Mouse (Mus musculus) CD8-positive naive resting alpha-beta T cell, adult 2 months (primary cell): Measurements from ENCODE around the gene Rbm48.
"Not testable (repeated sequence)": the region's sequence is repeated elsewhere in the genome, so short reads cannot be mapped to it uniquely, and the experiment has no call there.

Experiments used
- DNase-seq, 2 experiments: peaks; one replicate each; pipeline ENCODE4 v3.0.0; 2022; ENCODE audit warnings: low read depth in 2 of 2, low spot score in 2 of 2

Rbm48 gene

DNA sequence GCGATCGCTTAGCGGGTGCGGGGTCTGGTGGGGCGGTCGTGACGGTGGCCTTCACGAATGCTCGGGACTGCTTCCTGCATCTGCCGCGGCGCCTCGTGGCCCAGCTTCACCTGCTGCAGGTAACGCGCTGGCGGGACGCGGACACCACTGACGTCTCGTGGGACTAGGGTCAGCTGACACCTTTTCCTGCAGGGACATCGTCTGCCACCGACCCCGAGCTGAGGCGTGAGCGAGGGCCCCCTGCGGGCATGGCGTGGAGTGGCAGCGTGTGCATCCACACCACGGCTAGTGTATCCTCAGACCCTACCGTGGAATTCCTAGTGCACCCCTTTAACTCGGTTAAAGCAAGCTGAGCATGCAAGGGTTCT is at the start of gene Rbm48:
TSS of gene Rbm48 (minus strand) at position 187 of the 368 bp plus-strand sequence.
- peak; percentile 67 to 73 for DNase-seq

DNA sequence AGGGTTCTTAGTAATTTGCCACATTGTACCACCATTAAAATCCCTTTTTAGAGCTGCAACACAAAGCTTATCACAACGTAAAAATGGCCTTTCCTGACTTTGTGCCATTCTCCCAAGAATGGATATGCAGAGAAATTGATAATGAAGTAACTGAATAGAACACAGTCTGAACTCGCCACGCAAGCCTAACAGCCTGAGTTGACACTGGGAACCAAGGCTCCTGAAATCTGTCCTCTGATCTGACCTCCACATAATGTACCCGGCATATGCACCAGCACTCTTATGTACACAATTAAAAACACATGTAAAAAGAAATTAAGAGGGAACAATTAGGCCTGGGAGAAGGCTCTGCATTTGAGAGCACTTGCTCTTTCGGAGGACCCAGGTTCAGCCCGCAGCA is 48.9 kb upstream of the Rbm48 start:
- DNase-seq = no peak

- DNase-seq = no peak
Measured at GRCm38 (mm10) chr5:3644621-3645020, 48.2 kb upstream of the Rbm48 start.

GRCm38 (mm10) chr5:3635286-3635685 is 38.9 kb upstream of the Rbm48 start:
- no peak for DNase-seq

- no peak for DNase-seq
Measured at GRCm38 (mm10) chr5:3633951-3634350, 37.6 kb upstream of the Rbm48 start.

DNA sequence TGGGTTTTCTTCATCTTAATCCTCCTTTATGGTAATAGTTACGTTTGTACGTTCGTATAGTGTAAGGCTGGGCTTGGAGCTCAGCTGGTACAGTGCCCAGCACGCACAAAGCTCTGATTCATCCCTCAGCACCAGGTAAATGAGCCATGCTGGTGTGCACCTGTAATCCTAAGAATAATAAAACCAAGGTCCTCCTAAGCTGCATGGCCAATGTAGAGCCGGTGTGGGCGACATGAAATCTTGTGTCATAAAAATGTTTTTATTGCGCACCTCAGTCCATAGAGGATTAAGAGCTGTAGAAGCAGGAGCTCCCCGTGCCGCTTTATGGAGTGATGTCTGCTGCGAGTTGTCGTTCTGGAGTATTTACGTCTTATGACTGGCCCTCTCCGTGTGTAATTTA is 36.9 kb upstream of the Rbm48 start:
- no peak for DNase-seq

DNA sequence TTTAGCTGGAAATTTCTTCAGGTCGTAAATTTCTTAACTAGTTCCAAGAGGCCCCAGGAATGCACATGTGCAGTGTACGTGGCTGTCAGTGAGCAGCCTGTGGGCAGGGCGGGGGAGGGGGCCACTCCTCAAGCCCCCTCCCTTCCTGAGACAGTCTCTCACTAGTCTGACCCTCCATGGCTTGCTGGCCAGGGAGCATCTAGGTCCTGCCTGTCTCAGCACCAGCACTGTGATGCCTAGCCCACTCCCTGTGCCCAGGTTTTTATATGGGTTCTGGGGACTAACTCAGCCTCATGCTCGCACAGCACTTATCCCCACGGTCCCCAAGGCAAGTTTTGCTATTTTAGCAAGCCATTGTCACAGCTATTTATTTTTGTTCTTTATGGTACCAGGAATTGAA is 35.9 kb upstream of the Rbm48 start:
- DNase-seq = no peak

GRCm38 (mm10) chr5:3631512-3632271 is 35.3 kb upstream of the Rbm48 start:
- no peak for DNase-seq

DNA sequence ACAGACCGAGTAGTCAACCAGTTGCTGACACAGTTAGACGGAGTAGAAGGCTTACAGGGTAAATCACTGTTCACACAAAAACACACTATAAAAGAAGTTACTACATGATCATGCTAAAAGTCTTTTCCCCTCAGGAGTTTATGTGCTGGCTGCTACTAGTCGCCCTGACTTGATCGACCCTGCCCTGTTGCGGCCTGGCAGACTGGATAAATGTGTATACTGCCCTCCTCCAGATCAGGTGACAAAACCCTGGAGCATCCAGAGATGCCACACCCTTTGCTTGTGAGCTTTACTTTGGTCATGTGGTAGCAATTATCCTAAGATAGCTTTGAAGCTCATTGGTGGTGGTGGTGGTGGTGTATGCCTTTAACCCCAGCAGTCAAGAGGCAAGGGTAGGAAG is 33.7 kb upstream of the Rbm48 start:
- DNase-seq = no peak

DNA sequence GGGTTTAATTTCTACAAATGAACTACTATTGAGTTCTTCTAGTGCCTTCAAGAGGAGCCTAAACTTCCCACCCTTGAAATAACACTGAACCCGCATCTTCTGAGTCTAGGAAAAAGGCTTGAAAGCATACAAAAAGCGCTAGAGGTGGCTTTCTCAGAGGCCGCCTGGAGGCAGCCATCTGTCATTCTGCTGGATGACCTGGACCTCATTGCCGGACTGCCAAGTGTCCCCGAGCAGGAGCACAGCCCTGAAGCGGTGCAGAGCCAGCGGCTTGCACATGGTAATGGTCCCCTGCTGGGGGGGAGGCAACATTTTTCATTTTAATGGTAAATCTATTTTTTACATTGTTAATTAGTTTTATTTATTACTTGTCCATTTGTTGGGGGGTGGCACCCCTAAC is 24.1 kb upstream of the Rbm48 start:
- DNase-seq = no peak

- DNase-seq = not testable (repeated sequence)
Measured at GRCm38 (mm10) chr5:3611835-3612234, 15.4 kb upstream of the Rbm48 start.

DNA sequence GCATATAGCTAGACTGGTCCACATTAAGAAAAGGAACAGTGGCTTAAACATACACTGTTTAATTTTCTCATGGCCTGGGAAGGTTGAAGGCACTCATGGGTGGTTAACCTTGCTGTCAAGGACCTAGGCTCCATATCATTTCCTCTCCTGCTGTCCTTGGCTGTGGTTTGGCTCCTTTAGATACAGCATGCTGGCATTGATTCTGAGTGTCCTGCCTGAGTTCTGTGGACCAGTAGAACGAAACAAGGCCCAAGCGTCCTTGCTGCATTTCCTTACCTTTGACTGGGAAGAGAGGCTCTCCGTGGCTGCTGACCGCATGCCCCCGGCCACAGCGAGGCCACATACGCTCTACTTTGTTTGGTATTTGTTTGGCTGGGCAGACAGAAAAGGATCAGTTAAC is 12.9 kb upstream of the Rbm48 start:
- DNase-seq = no peak

- DNase-seq = no peak
Measured at GRCm38 (mm10) chr5:3607114-3607513, 10.7 kb upstream of the Rbm48 start.

DNA sequence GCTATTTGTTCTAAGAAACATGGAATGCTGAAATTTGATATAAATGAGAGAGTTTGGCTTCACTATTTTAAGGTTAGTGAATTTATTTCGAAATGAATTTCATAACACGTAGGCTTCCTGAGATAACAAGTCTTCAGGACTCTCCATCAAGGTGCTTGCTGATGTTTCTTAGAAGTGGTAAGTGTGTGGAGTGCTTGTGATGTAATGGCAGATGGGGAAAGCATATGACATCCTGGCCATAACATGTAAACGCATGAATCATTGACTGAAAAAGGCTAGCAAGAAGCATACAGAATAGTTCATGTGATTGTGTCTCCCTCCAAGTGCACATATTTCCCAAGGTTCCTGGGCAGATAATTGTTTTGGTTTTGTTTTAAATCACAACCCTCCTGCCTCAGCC is 4.4 kb upstream of the Rbm48 start:
- DNase-seq = no peak

GRCm38 (mm10) chr5:3600298-3600697 is 3.9 kb upstream of the Rbm48 start:
- DNase-seq = no peak

- DNase-seq = no peak
Measured at GRCm38 (mm10) chr5:3598766-3599165, 2.4 kb upstream of the Rbm48 start.

- DNase-seq = no peak
Measured at GRCm38 (mm10) chr5:3597171-3597570, 786 bp upstream of the Rbm48 start.

DNA sequence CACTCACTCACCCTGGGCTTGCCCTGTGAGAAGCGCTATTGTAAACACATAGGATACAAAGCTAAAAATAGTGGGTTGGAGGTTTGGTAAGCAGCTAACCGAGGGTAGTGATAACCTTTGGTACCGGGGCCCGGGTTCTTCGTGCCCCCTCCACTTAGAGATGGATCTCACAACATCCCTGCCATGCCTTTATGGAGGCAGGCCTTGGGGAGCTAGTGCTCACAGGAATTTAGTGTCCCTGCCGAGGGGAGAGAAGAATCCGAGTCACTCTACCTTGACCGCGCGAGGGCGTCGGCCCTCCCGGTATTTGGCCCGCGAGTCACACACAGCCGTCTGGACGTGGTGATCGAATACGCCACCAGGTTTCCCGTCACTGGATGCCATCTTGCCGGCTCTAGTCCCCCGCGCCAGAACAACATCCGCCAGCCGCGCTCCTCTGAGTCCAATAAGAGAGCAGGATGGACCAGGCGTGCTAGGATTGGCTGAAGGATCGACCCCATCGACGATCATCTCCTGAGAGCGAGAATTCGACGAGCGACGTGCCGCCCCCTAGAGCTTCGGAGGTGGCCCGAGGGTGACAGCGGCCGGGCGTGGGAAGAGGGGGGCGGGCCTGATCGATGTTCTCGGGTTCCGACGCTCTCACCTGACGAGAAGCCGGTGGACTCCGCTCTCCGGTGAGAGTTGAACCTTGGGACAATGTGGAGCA is 539 bp downstream of the Rbm48 start, which contains the start of gene Pex1:
TSS of gene Pex1 (plus strand) at position 374 of the 706 bp plus-strand sequence.
- DNase-seq = peak; percentile 94 to 96

DNA sequence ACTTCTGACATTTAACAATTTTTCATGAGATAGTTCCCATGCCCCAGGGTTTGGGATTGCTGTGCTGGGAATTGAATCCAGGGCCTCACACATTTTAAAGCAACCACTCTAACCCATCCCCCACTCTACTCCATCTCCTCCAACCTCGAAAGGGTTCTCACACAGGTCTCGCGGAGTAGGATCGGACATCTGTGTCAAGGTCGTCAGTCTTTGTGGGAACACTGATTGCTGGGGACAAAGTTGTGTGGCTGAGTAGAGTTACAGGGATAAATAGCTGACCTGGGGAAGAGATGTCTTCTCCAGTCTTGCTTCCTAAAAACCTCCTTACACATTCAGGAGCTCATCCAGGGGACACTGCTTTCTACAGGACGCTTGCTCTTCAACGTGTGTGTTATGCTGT is 17.3 kb downstream of the Rbm48 start:
- DNase-seq = no peak

DNA sequence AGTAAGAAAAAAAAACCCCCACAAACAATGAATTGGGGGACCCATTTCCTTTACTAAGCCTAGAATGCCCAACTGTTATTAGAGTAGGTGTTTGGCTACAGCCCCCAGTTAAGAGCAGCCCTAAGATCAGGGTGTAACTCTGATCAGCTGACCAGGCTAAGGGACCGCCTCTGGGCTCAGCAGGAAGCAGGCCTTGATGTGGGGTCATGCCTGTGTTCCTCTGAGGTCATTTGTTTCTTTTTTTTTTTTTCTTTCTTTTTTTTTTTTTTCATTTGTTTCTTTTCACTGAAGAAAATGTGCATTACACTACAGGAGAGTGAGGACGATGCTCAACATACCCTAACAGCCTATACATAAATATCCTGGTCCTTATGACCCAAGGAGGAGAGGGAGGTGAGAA is 18.4 kb downstream of the Rbm48 start:
- no peak for DNase-seq

DNA sequence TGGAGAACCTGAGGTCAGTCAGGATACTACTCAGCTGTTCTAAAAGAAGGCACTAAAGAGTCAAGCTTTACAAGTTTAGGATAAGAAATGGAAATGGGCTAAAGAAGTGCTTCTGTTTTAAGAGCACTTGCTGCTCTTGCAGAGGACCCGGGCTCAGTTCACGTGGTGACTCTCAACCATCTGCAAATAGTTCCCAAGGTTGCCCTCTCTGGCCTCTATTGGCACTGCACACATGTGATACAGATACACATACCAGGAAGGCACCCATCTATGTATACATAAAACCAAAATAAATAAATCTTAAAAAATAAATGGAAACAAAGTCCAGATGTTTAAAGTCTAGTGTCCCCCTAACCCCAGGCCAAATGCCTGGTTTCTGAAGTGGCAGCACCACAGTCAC is 21.6 kb downstream of the Rbm48 start:
- no peak for DNase-seq

- DNase-seq = no peak
Measured at GRCm38 (mm10) chr5:3571266-3571665, 25.1 kb downstream of the Rbm48 start, which contains the start of gene 1700109H08Rik. Gene 1700109H08Rik, plus strand, starts transcription at chr5:3571566.

DNA sequence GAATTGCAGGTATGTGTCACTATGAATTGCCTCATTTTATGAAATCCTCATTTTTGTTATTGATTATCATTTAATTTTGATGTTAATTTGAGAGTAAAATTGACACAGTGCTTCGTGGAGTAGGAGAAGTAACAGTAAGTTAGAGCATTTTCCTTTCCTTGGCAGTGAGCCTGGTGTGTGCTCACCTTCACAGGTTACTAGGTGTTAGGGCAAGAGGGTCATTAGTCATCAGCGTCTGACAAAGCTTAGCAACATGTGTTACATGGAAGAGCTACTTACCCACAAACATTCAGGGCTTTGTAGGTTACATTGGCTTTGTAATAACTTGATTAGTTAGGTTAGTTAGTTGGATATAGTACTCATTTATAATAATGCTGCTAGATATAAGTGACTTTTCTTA is 42.2 kb downstream of the Rbm48 start:
- DNase-seq = no peak
